Mouse (Mus musculus) bone marrow, adult 2 months (tissue): ENCODE data around the gene Cdadc1. TPM values are rescaled to one million over a fixed set of nuclear protein-coding genes. Genes with fewer than 3 reads are reported as not detected.

Experiments used
- H3K27ac ChIP-seq: fragments of 200-500 bp; 2 replicates; pipeline ENCODE4 v1.5.1; 2012; ENCODE audit warnings: low read depth, mild to moderate bottlenecking, control low read depth, inconsistent platforms, low read length; ENCODE audit not compliant: control insufficient read depth, poor library complexity, insufficient read depth
- H3K4me1 ChIP-seq: fragments of 200-500 bp; 2 replicates; pipeline ENCODE4 v1.6.1; 2011; ENCODE audit warnings: low read length; ENCODE audit not compliant: control insufficient read depth, insufficient read depth
- H3K4me3 ChIP-seq: fragments of 200-500 bp; replicated peaks from 2 replicates; pipeline ENCODE3; 2011; ENCODE audit warnings: mild to moderate bottlenecking, low read depth, low read length, control low read depth; ENCODE audit not compliant: control insufficient read depth
- CTCF ChIP-seq: fragments of 200-500 bp; IDR thresholded peaks from 2 replicates; pipeline ENCODE4 v1.5.1; 2011; ENCODE audit warnings: low read length, control low read depth; ENCODE audit not compliant: control insufficient read depth, insufficient read depth
- POLR2A ChIP-seq: fragments of 200-500 bp; IDR thresholded peaks from 2 replicates; pipeline ENCODE4 v1.6.1; 2011; ENCODE audit warnings: low read depth, mild to moderate bottlenecking, control low read depth, low read length, borderline replicate concordance; ENCODE audit not compliant: control insufficient read depth
- WGBS: fragments of 180-500 bp; shearing (Covaris S2); methylation state at CpG from one replicate; pipeline ENCODE4 v1.1.7; 2018; 5-methylcytosine and 5-hydroxymethylcytosine counted together
- polyA plus RNA-seq: library from polyadenylated mRNA; stranded (reverse); fragments of >200 nt; gene quantifications from 2 replicates; pipeline ENCODE4 v1.2.4, GENCODE M21; 2011; ENCODE audit warnings: low replicate concordance; ENCODE audit not compliant: missing spikeins, insufficient read depth, insufficient read length

Cdadc1 gene
- 11.1 and 24.1 TPM in 2 replicates for polyA plus RNA-seq

GRCm38 (mm10) chr14:59597398-59598259, at the start of gene Cdadc1:
Cdadc1 (minus strand) TSS chr14:59597959.
- Histone ChIP-seq H3K4me1 (no peaks in the 10 kb centered on the region; the same call in 1 of the 2 replicates), H3K27ac (peak within 1 kb of the TSS; percentile 62), H3K4me3 (peak within 1 kb of the TSS; percentile 97)
- 1% methylated on average over 48 of the region's 48 CpGs for WGBS
- TF ChIP-seq POLR2A (peak; percentile 70; the same call in 1 of the 2 replicates), CTCF (no peak)

- TF ChIP-seq POLR2A = no peak
- no peak for TF ChIP-seq CTCF
- no peak overlapping the region for H3K4me3 ChIP-seq
- 53% methylated on average over 16 of the region's 16 CpGs for WGBS
- no peak overlapping the region for H3K27ac ChIP-seq
- peaks cover 4% of the 10 kb centered on the region for H3K4me1 ChIP-seq
Measured at GRCm38 (mm10) chr14:59646826-59647697, 49.3 kb upstream of the Cdadc1 start.

- Histone ChIP-seq H3K27ac (no peak overlapping the region), H3K4me1 (peaks cover 4% of the 10 kb centered on the region), H3K4me3 (no peak overlapping the region)
- WGBS = 50% methylated on average over 3 of the region's 3 CpGs
- TF ChIP-seq CTCF (no peak), POLR2A (no peak)
Measured at GRCm38 (mm10) chr14:59644896-59645295, 47.1 kb upstream of the Cdadc1 start.

- no peak overlapping the region for H3K4me3 ChIP-seq
- H3K4me1 ChIP-seq = peaks cover 4% of the 10 kb centered on the region
- H3K27ac ChIP-seq = no peak overlapping the region
- no peak for TF ChIP-seq POLR2A
- no peak for TF ChIP-seq CTCF
- 68% methylated on average over 1 of the region's 1 CpGs for WGBS
Measured at GRCm38 (mm10) chr14:59644166-59644565, 46.4 kb upstream of the Cdadc1 start.

GRCm38 (mm10) chr14:59643582-59643981, 45.8 kb upstream of the Cdadc1 start:
- Histone ChIP-seq H3K4me1 (peaks cover 4% of the 10 kb centered on the region), H3K27ac (no peak overlapping the region), H3K4me3 (no peak overlapping the region)
- 6% methylated on average over 12 of the region's 12 CpGs for WGBS
- TF ChIP-seq POLR2A = no peak
- no peak for TF ChIP-seq CTCF

DNA sequence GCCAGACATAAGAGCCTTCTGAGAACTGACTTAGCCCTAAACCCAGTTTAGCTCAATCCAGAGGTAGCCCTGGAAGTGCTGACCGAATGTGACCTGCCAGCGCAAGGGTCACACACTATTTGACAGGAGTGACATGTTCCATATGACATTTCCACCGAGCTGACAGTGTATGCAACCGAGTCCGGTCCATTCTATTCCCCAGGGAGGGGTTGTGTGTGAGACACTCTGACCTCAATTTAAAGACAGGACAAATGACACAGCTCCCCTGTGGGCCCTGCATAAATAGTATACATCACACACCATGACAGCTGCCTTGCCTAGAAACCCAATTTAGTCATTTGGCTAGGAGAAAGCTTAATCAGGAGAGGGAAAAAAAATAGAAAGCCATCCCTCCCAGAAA, 44.1 kb upstream of the Cdadc1 start:
- Histone ChIP-seq H3K27ac (no peak overlapping the region), H3K4me1 (peaks cover 3% of the 10 kb centered on the region), H3K4me3 (no peak overlapping the region)
- WGBS = 81% methylated on average over 5 of the region's 5 CpGs
- no peak for TF ChIP-seq POLR2A
- no peak for TF ChIP-seq CTCF

DNA sequence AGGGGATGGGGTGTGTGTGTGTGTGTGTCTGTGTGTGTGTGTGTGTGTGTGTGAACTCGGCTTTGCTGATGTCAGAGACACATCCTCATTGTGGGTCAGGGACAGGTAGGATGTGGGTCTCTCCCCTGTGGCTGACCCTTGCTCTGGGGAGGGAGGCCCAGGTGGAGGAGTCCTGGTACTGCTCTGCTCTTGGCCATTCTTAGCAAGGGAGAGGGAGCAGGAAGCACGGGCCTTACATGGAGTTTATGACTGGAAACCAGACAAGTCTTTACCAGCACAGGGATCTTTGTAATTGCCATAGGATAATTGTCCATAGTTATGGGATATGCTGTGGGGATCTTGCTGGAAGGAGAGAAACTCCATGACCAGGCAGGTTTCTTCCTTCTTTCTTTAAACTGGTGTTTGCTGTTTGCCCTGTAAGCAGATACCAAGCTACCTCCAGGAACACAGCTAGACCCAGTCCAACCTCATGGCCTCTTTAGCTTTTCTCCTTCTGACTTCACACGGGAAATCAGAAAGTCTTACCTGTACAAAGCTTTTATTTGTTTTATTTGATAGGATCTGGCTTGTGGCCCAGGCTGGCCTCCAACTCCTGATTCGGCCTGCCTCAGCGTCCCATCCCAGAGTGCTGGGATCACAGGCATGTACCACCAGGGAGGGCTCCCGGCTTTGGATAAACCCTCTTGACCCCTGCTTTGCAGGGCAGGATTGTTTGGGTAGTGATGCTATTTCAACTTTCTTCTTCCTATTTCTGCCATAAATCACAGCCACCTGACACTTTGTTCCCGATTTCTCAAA, 41.3 kb upstream of the Cdadc1 start:
- TF ChIP-seq POLR2A = no peak
- no peak for TF ChIP-seq CTCF
- WGBS = 61% methylated on average over 7 of the region's 7 CpGs
- no peak overlapping the region for H3K27ac ChIP-seq
- H3K4me1 ChIP-seq = peaks cover under 1% of the 10 kb centered on the region; the same call in 1 of the 2 replicates
- H3K4me3 ChIP-seq = no peak overlapping the region

DNA sequence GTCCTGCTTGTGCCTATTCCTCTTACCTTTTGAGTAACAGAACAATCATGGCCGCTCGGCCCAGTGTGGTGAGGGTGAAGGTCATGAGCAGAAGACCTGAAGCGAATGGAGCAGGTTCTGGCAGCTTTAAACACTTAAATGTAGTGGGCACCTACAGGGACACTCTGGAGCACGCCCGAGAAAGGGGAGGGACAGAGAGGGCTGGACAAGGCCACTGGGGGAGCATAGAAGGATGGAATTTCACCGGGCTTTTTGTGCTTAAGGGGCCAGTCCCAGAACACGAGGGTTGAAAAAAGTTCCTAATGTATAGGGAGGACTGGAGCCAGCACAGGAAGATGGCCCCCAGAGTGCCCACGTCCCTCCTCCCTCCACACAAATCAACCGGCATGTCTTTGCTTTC, 36.2 kb upstream of the Cdadc1 start:
- whole genome bisulfite sequencing = 78% methylated on average over 9 of the region's 9 CpGs
- Histone ChIP-seq H3K4me1 (no peaks in the 10 kb centered on the region), H3K4me3 (no peak overlapping the region), H3K27ac (no peak overlapping the region)
- no peak for TF ChIP-seq POLR2A
